Mouse (Mus musculus): ENCODE measurements around the gene Pcca. TPM values are rescaled to one million over a fixed set of nuclear protein-coding genes. Genes with fewer than 3 reads are reported as not detected.

Pcca gene
- total RNA-seq, 1 experiment from 2014 or later: 37.0 TPM

DNA sequence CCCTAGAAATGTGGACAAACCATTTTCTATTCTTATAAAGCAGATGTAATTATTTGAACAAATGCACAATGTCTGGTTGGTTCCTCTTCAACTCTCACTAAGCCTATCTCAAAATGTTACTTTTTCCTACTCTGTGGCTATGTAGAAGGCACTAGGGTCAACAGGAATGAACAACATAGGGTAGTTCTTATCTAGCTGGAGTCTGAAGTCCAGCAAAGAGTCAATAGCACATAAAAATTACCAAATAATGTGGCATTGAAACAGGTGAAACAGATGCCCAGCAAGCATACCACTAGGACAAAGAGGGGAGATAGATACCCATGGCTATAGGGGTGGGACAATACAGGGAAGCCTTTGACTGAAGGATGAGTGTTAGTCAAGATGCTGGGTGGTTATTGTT is 377.1 kb downstream of the Pcca start:
- no peak for ATAC-seq (replicated peaks in 1 of 2; ENCODE audit: insufficient read depth in 1 of 2, low FRiP score in 2 of 2, low TSS enrichment in 1 of 2, low read depth in 1 of 2, poor library complexity in 2 of 2, severe bottlenecking in 2 of 2)

DNA sequence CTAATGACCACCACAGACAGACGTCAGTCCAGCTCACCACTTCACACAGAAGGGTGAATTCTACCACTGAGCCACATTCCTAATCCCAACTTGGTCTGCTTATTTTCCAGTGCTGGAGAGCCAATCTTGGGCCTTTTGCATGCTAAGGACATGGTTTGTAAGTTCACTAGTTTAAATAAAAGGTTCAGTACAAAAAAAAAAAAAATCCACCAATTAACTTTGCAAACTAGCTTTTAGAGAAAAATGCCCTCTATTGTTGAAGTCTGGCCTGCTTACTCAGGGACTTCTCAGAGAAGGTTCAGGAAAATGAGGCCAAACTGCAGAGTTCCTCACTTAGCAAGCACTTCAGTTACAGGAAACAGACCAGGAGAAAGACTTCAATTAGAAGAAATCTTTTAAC is 378.0 kb downstream of the Pcca start:
- no peak for ATAC-seq (replicated peaks in 1 of 2; ENCODE audit: insufficient read depth in 1 of 2, low FRiP score in 2 of 2, low TSS enrichment in 1 of 2, low read depth in 1 of 2, poor library complexity in 2 of 2, severe bottlenecking in 2 of 2)

- peak; percentile 72 to 76 for ATAC-seq (replicated peaks in 1 of 2; ENCODE audit: insufficient read depth in 1 of 2, low FRiP score in 2 of 2, low TSS enrichment in 1 of 2, low read depth in 1 of 2, poor library complexity in 2 of 2, severe bottlenecking in 2 of 2)
These were observed 378.8 kb downstream of the Pcca start for GRCm38 (mm10) chr14:122912812-122913498.

DNA sequence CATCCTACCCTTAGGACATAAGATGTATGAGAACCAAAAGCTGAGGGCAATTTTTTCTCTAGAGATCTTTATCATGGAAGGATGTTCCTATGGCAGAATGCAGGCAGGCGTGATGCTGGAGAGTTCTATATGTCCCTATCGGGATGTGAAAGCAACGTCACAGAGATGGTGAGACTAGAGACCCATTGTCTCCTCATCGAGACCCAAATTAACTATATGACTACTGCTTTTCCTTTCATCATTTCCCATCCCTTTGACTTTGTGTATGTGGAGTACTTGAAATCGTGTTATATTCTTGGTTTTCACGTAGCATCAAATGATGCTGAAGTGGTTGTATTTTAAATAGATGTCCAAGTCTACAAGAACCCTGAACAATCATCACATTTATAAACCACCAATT is 379.5 kb downstream of the Pcca start, which contains the start of gene Ggact:
Ggact (minus strand) TSS at position 101 of the 400 bp plus-strand sequence.
- no peak for ATAC-seq (replicated peaks in 1 of 2; ENCODE audit: insufficient read depth in 1 of 2, low FRiP score in 2 of 2, low TSS enrichment in 1 of 2, low read depth in 1 of 2, poor library complexity in 2 of 2, severe bottlenecking in 2 of 2)

DNA sequence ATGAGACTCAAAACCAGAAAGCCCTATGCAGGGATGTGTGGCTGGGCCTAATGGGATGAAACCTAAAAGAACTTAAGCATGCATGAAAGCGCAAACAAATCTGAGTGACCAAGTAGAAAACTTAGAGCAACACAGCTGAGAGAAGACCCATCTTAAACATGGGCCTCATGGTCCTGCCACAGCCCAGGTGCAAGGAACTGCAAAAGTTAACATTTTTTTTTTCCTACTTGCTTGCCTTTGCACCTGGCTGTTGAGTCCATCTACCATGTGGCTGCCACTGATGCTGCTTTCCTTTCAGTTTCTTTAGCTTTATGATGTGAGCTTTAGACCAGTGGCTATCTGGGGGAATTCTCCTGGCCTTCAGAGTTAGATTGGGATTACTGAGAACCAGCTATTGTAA is 383.6 kb downstream of the Pcca start:
- no peak for ATAC-seq (replicated peaks in 1 of 2; ENCODE audit: insufficient read depth in 1 of 2, low FRiP score in 2 of 2, low TSS enrichment in 1 of 2, low read depth in 1 of 2, poor library complexity in 2 of 2, severe bottlenecking in 2 of 2)

GRCm38 (mm10) chr14:122920011-122920410 is 385.9 kb downstream of the Pcca start:
- ATAC-seq (replicated peaks in 1 of 2; ENCODE audit: insufficient read depth in 1 of 2, low FRiP score in 2 of 2, low TSS enrichment in 1 of 2, low read depth in 1 of 2, poor library complexity in 2 of 2, severe bottlenecking in 2 of 2): no peak

DNA sequence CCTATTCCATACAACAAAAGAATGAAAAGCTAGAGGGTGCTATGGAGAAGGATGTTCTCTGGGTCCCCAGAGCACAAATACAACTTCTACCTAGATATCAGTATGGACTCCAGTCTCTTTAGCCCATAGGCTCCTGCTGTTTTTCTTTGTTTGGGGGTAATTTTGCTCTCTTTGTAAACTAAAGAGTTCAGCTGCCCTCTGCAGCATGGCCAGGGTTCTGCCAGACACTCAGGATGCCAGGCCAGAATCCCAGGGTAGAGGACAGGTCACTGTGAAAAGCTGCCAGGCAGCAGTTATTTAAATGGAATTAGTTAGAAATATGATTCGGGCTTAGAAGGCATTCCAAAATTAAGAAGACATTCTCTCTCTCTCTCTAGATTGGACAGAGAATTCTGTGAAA is 402.3 kb downstream of the Pcca start:
- no peak for ATAC-seq (replicated peaks in 1 of 2; ENCODE audit: insufficient read depth in 1 of 2, low FRiP score in 2 of 2, low TSS enrichment in 1 of 2, low read depth in 1 of 2, poor library complexity in 2 of 2, severe bottlenecking in 2 of 2)

Other genes starting within 250 kb of the Pcca start
- not detected in 2 replicates for gene Gm5089, start 83.2 kb upstream of the Pcca start, total RNA-seq (2017)
- not detected in 2 replicates for gene Zic5, start 68.6 kb upstream of the Pcca start, total RNA-seq (2017)
- not detected in 2 replicates for gene Zic2, start 58.9 kb upstream of the Pcca start, total RNA-seq (2017)
- gene Gm10837, start 43.7 kb upstream of the Pcca start, total RNA-seq (2017): not detected in 2 replicates